ENCODE assay signal across 8 mouse cellular contexts in the genomic region with DNA sequence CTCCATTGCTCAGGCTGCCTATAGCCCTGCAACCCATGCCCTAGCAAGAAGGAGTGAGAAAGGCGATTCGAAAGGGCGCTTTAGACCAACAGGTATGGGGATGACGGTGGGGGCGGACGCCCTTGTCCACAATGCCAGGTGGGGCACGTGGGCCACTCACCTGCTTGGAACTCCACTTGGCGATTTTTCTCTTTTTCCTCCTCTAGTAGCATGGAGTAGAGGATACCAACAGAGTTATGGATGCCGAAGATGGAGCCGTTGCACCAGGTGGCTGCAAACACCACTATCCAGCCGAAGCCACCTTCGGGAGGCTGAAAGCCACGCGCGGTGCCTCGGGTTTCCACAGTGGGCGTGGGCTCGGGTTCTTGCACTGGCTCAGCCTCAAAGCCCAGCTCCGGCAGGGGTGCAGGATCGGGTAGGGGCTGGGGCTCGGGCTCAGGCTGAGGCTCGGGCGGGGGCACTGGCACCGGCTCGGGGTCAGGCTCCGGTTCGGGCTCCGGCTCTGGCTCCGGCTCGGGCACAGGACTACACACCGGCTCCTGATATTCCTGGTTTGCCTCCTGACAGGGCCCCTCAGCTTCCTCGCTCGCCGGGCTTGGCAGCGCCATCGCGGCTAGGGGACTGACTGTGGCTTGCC. TPM values are rescaled to one million over a fixed set of nuclear protein-coding genes. Genes with fewer than 3 reads are reported as not detected.
DNase-seq lines count a peak whose midpoint lies in the region; ATAC-seq lines count a peak whose summit lies in the region.

No protein-coding gene starts in this region.

- 25% methylated on average over 34 of the region's 37 CpGs for WGBS in heart, embryonic 13.5 days
- WGBS in embryonic facial prominence, embryonic 15.5 days: 24% methylated on average over 36 of the region's 37 CpGs
- 27% methylated on average over 37 of the region's 37 CpGs for whole genome bisulfite sequencing in kidney, embryonic 15.5 days
- 26% methylated on average over 37 of the region's 37 CpGs for WGBS in midbrain, embryonic 11.5 days

- peaks cover 88% of the 10 kb centered on the region for H3K27me3 ChIP-seq in heart, embryonic 13.5 days (replicated peaks)
- H3K27me3 ChIP-seq in embryonic facial prominence, embryonic 15.5 days: peaks cover 32% of the 10 kb centered on the region
- H3K27me3 ChIP-seq in kidney, embryonic 15.5 days: peaks cover 81% of the 10 kb centered on the region
- peaks cover 72% of the 10 kb centered on the region for H3K27me3 ChIP-seq in midbrain, embryonic 11.5 days (ENCODE audit: control insufficient read depth, insufficient read depth, low read length)

- H3K27ac ChIP-seq in heart, embryonic 13.5 days (replicated peaks): peak overlapping the region; percentile 67
- H3K27ac ChIP-seq in embryonic facial prominence, embryonic 15.5 days (replicated peaks): peak overlapping the region; percentile 93
- peak overlapping the region; percentile 85 for H3K27ac ChIP-seq in kidney, embryonic 15.5 days
- H3K27ac ChIP-seq in midbrain, embryonic 11.5 days (ENCODE audit: low read depth, low read length): no peak overlapping the region; the same call in 1 of the 2 replicates

- no peaks in the 10 kb centered on the region for H3K36me3 ChIP-seq in heart, embryonic 13.5 days
- no peaks in the 10 kb centered on the region for H3K36me3 ChIP-seq in embryonic facial prominence, embryonic 15.5 days
- no peaks in the 10 kb centered on the region for H3K36me3 ChIP-seq in kidney, embryonic 15.5 days
- no peaks in the 10 kb centered on the region for H3K36me3 ChIP-seq in midbrain, embryonic 11.5 days (ENCODE audit: control insufficient read depth, insufficient read depth, low read length)

- peak overlapping the region; percentile 66 for H3K4me3 ChIP-seq in heart, embryonic 13.5 days
- peak overlapping the region; percentile 56 for H3K4me3 ChIP-seq in embryonic facial prominence, embryonic 15.5 days (replicated peaks)
- peak overlapping the region; percentile 56 for H3K4me3 ChIP-seq in kidney, embryonic 15.5 days (replicated peaks)
- H3K4me3 ChIP-seq in midbrain, embryonic 11.5 days (ENCODE audit: low read depth, low read length): peak overlapping the region; percentile 46

- H3K4me1 ChIP-seq in heart, embryonic 13.5 days: no peaks in the 10 kb centered on the region
- H3K4me1 ChIP-seq in embryonic facial prominence, embryonic 15.5 days: no peaks in the 10 kb centered on the region
- H3K4me1 ChIP-seq in kidney, embryonic 15.5 days: 0 out of 2 replicates have a peak, but pooled peaks cover 3% of the 10 kb centered on the region
- 0 out of 2 replicates have a peak, but pooled peaks cover 2% of the 10 kb centered on the region for H3K4me1 ChIP-seq in midbrain, embryonic 11.5 days (ENCODE audit: control insufficient read depth, insufficient read depth, low read length)

- no peaks in the 10 kb centered on the region for H3K9me3 ChIP-seq in heart, embryonic 13.5 days
- no peaks in the 10 kb centered on the region for H3K9me3 ChIP-seq in embryonic facial prominence, embryonic 15.5 days (replicated peaks)
- no peaks in the 10 kb centered on the region for H3K9me3 ChIP-seq in kidney, embryonic 15.5 days (replicated peaks)
- H3K9me3 ChIP-seq in midbrain, embryonic 11.5 days (ENCODE audit: control insufficient read depth, low read length): no peaks in the 10 kb centered on the region

- H3K4me2 ChIP-seq in heart, embryonic 13.5 days: peak overlapping the region; percentile 85
- peak overlapping the region; percentile 75 for H3K4me2 ChIP-seq in embryonic facial prominence, embryonic 15.5 days (replicated peaks)
- peak overlapping the region; percentile 89 for H3K4me2 ChIP-seq in kidney, embryonic 15.5 days
- H3K4me2 ChIP-seq in midbrain, embryonic 11.5 days: peak overlapping the region; percentile 81

- no peak for ATAC-seq in heart, embryonic 13.5 days (ENCODE audit: extremely low read depth, insufficient number of reproducible peaks, low FRiP score, low TSS enrichment)
- ATAC-seq in embryonic facial prominence, embryonic 15.5 days (ENCODE audit: insufficient number of reproducible peaks, low FRiP score, low TSS enrichment, low read depth): peak; percentile 23
- ATAC-seq in kidney, embryonic 15.5 days (replicated peaks; ENCODE audit: low FRiP score): peak; percentile 59
- ATAC-seq in midbrain, embryonic 11.5 days (ENCODE audit: low FRiP score): peak; percentile 10

- peak overlapping the region; percentile 83 for H3K9ac ChIP-seq in heart, embryonic 13.5 days
- peak overlapping the region; percentile 44 for H3K9ac ChIP-seq in embryonic facial prominence, embryonic 15.5 days
- H3K9ac ChIP-seq in kidney, embryonic 15.5 days: peak overlapping the region; percentile 44
- peak overlapping the region; percentile 64; the same call in 1 of the 2 replicates for H3K9ac ChIP-seq in midbrain, embryonic 11.5 days (ENCODE audit: low read length)

- no peak for DNase-seq in heart, adult 9 months (ENCODE audit: low spot score in 2 of 2)
- DNase-seq in MN1 (ENCODE audit: low spot score): peak; percentile 21
- DNase-seq in midbrain, embryonic 11.5 days (ENCODE audit: low spot score, missing footprints): peak; percentile 90
- no peak for DNase-seq in layer of hippocampus, postnatal 25 days (ENCODE audit: extremely low spot score in 1 of 2, low spot score in 1 of 2)
- no peak for DNase-seq in ovary, postnatal 36 days (ENCODE audit: low spot score)

RNA-seq across cellular contexts. Expression of gene Slc16a2, which starts 0.5 kb away (rescaled TPM):
- 13.9 and 14.4 TPM in 2 replicates for polyA plus RNA-seq in heart, embryonic 13.5 days (2015; fragmentation: Nextera tagmentation; extraction: Ambion mirVana)
- 25.6 and 29.4 TPM in 2 replicates for polyA plus RNA-seq in embryonic facial prominence, embryonic 15.5 days (2015; fragmentation: Nextera tagmentation; extraction: Ambion mirVana)
- polyA plus RNA-seq in kidney, embryonic 15.5 days (2015; fragmentation: Nextera tagmentation; extraction: Ambion mirVana): 10.7 and 13.2 TPM in 2 replicates
- 13.4 and 14.0 TPM in 2 replicates for polyA plus RNA-seq in midbrain, embryonic 11.5 days (2014; fragmentation: Nextera tagmentation; extraction: Ambion mirVana)
- 10 to 100 TPM; 43.1 to 50.7 TPM for total RNA-seq in layer of hippocampus, postnatal 25 days (2021)

Comparison
In these comparisons a context has a peak if more than half of its experiments do, and no peak if none do; other contexts are left out.
1. DNase-seq: peak in MN1 (single experiment) and midbrain, embryonic 11.5 days (single experiment); none in heart, adult 9 months (0 of 2), layer of hippocampus, postnatal 25 days (0 of 2) and ovary, postnatal 36 days (single experiment).
2. Peak in every context shown above with its lines, with median percentiles within 50 percentile points of each other: H3K4me2 ChIP-seq, H3K4me3 ChIP-seq and H3K9ac ChIP-seq.